Mouse (Mus musculus) spleen, adult 2 months (tissue): ENCODE results near the gene Ctrc.

Source experiments
- CTCF ChIP-seq: fragments of 200-500 bp; IDR thresholded peaks from 2 replicates; pipeline ENCODE4 v1.5.1; 2011; ENCODE audit warnings: mild to moderate bottlenecking, inconsistent platforms; ENCODE audit not compliant: insufficient read depth, insufficient read length, insufficient replicate concordance; ENCODE audit errors: extremely low read depth
- POLR2A ChIP-seq: fragments of 200-500 bp; IDR thresholded peaks from 2 replicates; pipeline ENCODE4 v1.6.1; 2011; ENCODE audit warnings: low read depth, low read length, inconsistent platforms

GRCm38 (mm10) chr4:141816776-141817655, 29.1 kb downstream of the Ctrc start:
- TF ChIP-seq POLR2A (no peak), CTCF (no peak)
